In genomic region chr12:69545456-69546178, GRCm38 (mm10) we compare ENCODE assay signal across 13 mouse cellular contexts. TPM values are rescaled to one million over a fixed set of nuclear protein-coding genes. Genes with fewer than 3 reads are reported as not detected.
DNase-seq lines count a peak whose midpoint lies in the region.
"Had no signal": no experiment of that assay in that cellular context is flagged by ENCODE, and none has a peak within 500 bp of the region (broad histone marks: within the 10 kb centered on the region; RNA-seq: fewer than 3 reads in every experiment).

No protein-coding gene starts in this region.

- peak; percentile 78 for DNase-seq in heart, adult 11 months
- DNase-seq in heart, adult 18-20 months: no peak
- DNase-seq in lung, postnatal 36 days: peak; percentile 20
- DNase-seq in lung, adult 18-20 months: no peak
- peak; percentile 31 for DNase-seq in thymus, postnatal 14 days
- DNase-seq in thymus, postnatal 10 days (ENCODE audit: low spot score in 2 of 2): no peak
- no peak for DNase-seq in adrenal gland, postnatal 36 days
- DNase-seq: adrenal gland, postnatal 14 days; cerebellum, adult 8-10 months; cerebellum, postnatal 14 days; embryo, embryonic 11 days; gastrocnemius, adult 2 months; gastrocnemius, postnatal 25 days had no signal

RNA-seq across cellular contexts. Expression of gene Vcpkmt, which starts 37.2 kb away (rescaled TPM):
- total RNA-seq in heart, adult 18-20 months (2021): 1 to 10 TPM; 4.2 to 4.8 TPM
- 10 to 100 TPM; 11.5 to 14.9 TPM for total RNA-seq in adrenal gland, postnatal 36 days (2021)

Comparison
In these comparisons a context has a peak if more than half of its experiments do, and no peak if none do; other contexts are left out.
1. DNase-seq: peak in heart, adult 11 months (single experiment), lung, postnatal 36 days (single experiment) and thymus, postnatal 14 days (single experiment); none in heart, adult 18-20 months (0 of 2), lung, adult 18-20 months (0 of 2), thymus, postnatal 10 days (0 of 2) and adrenal gland, postnatal 36 days (0 of 2).